Mouse (Mus musculus): ENCODE measurements at regions not wholly inside any gene's neighbourhood (a gene's known extent, or its start where the extent isn't known, plus 50 kb on each side); places are given as distances from the start of the nearest gene placed in this dataset.

GRCm38 (mm10) chr12:51026046-51026445, 321.8 kb upstream of the G2e3 start:
- no peak for DNase-seq (ENCODE audit: extremely low read depth, insufficient read length, low spot score)

GRCm38 (mm10) chr12:51025531-51025930, 322.3 kb upstream of the G2e3 start:
- no peak for DNase-seq (ENCODE audit: extremely low read depth, insufficient read length, low spot score)

- DNase-seq (ENCODE audit: extremely low read depth, insufficient read length, low spot score): no peak
Observed at GRCm38 (mm10) chr12:51024057-51024743, 323.7 kb upstream of the G2e3 start.

- no peak for DNase-seq (ENCODE audit: extremely low read depth, insufficient read length, low spot score)
Observed at GRCm38 (mm10) chr12:51018185-51018584, 329.7 kb upstream of the G2e3 start.

- no peak for DNase-seq (ENCODE audit: extremely low read depth, insufficient read length, low spot score)
Observed at GRCm38 (mm10) chr12:51016081-51016480, 331.8 kb upstream of the G2e3 start.

- DNase-seq (ENCODE audit: extremely low read depth, insufficient read length, low spot score): no peak
Observed at GRCm38 (mm10) chr12:51009644-51010043, 338.2 kb upstream of the G2e3 start.

GRCm38 (mm10) chr12:51001722-51002592, 345.9 kb upstream of the G2e3 start:
- no peak for DNase-seq (ENCODE audit: extremely low read depth, insufficient read length, low spot score)

GRCm38 (mm10) chr12:51001096-51001495, 346.8 kb upstream of the G2e3 start:
- no peak for DNase-seq (ENCODE audit: extremely low read depth, insufficient read length, low spot score)

GRCm38 (mm10) chr12:51000281-51001075, 347.4 kb upstream of the G2e3 start:
- DNase-seq (ENCODE audit: extremely low read depth, insufficient read length, low spot score): no peak

- DNase-seq (ENCODE audit: extremely low read depth, insufficient read length, low spot score): peak; percentile 1
Observed at GRCm38 (mm10) chr12:50999295-51000237, 348.3 kb upstream of the G2e3 start.

GRCm38 (mm10) chr12:50995664-50996063, 346.8 kb upstream of the Prkd1 start:
- no peak for DNase-seq (ENCODE audit: extremely low read depth, insufficient read length, low spot score)

GRCm38 (mm10) chr12:50989561-50990325, 340.8 kb upstream of the Prkd1 start:
- no peak for DNase-seq (ENCODE audit: extremely low read depth, insufficient read length, low spot score)

GRCm38 (mm10) chr12:50981318-50981717, 332.4 kb upstream of the Prkd1 start:
- no peak for DNase-seq (ENCODE audit: extremely low read depth, insufficient read length, low spot score)

GRCm38 (mm10) chr12:50980800-50981199, 331.9 kb upstream of the Prkd1 start:
- DNase-seq (ENCODE audit: extremely low read depth, insufficient read length, low spot score): no peak

GRCm38 (mm10) chr12:50970759-50971122, 321.8 kb upstream of the Prkd1 start:
- no peak for DNase-seq (ENCODE audit: extremely low read depth, insufficient read length, low spot score)

- DNase-seq (ENCODE audit: extremely low read depth, insufficient read length, low spot score): no peak
Observed at GRCm38 (mm10) chr12:50969887-50970758, 321.2 kb upstream of the Prkd1 start.

GRCm38 (mm10) chr12:50969402-50969801, 320.5 kb upstream of the Prkd1 start:
- no peak for DNase-seq (ENCODE audit: extremely low read depth, insufficient read length, low spot score)

GRCm38 (mm10) chr12:50967168-50967810, 318.4 kb upstream of the Prkd1 start:
- DNase-seq (ENCODE audit: extremely low read depth, insufficient read length, low spot score): no peak

Measured in 3134 (cell line).